Mouse (Mus musculus) hindbrain, embryonic 11.5 days (tissue): ENCODE data around the gene Pkp4. TPM values are rescaled to one million over a fixed set of nuclear protein-coding genes. Genes with fewer than 3 reads are reported as not detected.

Source experiments
- ATAC-seq: fragments of 200-750 bp; cut with Nextera tagmentation; 2 replicates; pipeline ENCODE4 v1.8.0; 2017; ENCODE audit warnings: mild to moderate bottlenecking, moderate TSS enrichment, moderate library complexity; ENCODE audit not compliant: low FRiP score
- DNase-seq: peaks from one replicate; pipeline ENCODE4 v3.0.0-alpha.2; 2015; ENCODE audit warnings: low spot score
- H3K27ac ChIP-seq: fragments of 300-500 bp; sonication (generic); 2 replicates; pipeline ENCODE4 v1.5.1; 2014; ENCODE audit warnings: mild to moderate bottlenecking, low read depth, low read length
- H3K27me3 ChIP-seq: fragments of 300-500 bp; sonication (generic); 2 replicates; pipeline ENCODE4 v1.6.1; 2014; ENCODE audit warnings: mild to moderate bottlenecking, low read length, moderate library complexity, mixed read lengths; ENCODE audit not compliant: control insufficient read depth, insufficient read depth
- H3K36me3 ChIP-seq: fragments of 300-500 bp; sonication (generic); 2 replicates; pipeline ENCODE4 v1.6.1; 2014; ENCODE audit warnings: mild to moderate bottlenecking, low read length, moderate library complexity, mixed read lengths; ENCODE audit not compliant: control insufficient read depth, insufficient read depth
- H3K4me1 ChIP-seq: fragments of 300-500 bp; sonication (generic); replicated peaks from 2 replicates; pipeline ENCODE4 v1.6.1; 2014; ENCODE audit warnings: low read length, mixed read lengths; ENCODE audit not compliant: control insufficient read depth, insufficient read depth
- H3K4me2 ChIP-seq: fragments of 300-500 bp; sonication (generic); replicated peaks from 2 replicates; pipeline ENCODE4 v1.6.1; 2014; ENCODE audit warnings: mild to moderate bottlenecking, low read depth, low read length
- H3K4me3 ChIP-seq: fragments of 300-500 bp; sonication (generic); 2 replicates; pipeline ENCODE4 v1.5.1; 2014; ENCODE audit warnings: low read depth, low read length
- H3K9ac ChIP-seq: fragments of 300-500 bp; sonication (generic); 2 replicates; pipeline ENCODE4 v1.6.1; 2014; ENCODE audit warnings: low read depth, low read length
- H3K9me3 ChIP-seq: fragments of 300-500 bp; sonication (generic); 2 replicates; pipeline ENCODE4 v1.6.1; 2016; ENCODE audit warnings: low read length; ENCODE audit not compliant: control insufficient read depth
- WGBS: fragments of 180-500 bp; shearing (Covaris S2); extraction: QIAGEN DNeasy Blood & Tissue Kit; methylation state at CpG from one replicate; pipeline ENCODE4 v1.1.7; 2014; 5-methylcytosine and 5-hydroxymethylcytosine counted together
- polyA plus RNA-seq: library from polyadenylated mRNA; unstranded; fragments of >200 nt; fragmentation: Nextera tagmentation; extraction: Ambion mirVana; gene quantifications from 2 replicates; pipeline ENCODE4 v1.2.1, GENCODE M21; 2014

Gene Pkp4
- polyA plus RNA-seq, 1 experiment from 2014 or later: 21.3 TPM

DNA sequence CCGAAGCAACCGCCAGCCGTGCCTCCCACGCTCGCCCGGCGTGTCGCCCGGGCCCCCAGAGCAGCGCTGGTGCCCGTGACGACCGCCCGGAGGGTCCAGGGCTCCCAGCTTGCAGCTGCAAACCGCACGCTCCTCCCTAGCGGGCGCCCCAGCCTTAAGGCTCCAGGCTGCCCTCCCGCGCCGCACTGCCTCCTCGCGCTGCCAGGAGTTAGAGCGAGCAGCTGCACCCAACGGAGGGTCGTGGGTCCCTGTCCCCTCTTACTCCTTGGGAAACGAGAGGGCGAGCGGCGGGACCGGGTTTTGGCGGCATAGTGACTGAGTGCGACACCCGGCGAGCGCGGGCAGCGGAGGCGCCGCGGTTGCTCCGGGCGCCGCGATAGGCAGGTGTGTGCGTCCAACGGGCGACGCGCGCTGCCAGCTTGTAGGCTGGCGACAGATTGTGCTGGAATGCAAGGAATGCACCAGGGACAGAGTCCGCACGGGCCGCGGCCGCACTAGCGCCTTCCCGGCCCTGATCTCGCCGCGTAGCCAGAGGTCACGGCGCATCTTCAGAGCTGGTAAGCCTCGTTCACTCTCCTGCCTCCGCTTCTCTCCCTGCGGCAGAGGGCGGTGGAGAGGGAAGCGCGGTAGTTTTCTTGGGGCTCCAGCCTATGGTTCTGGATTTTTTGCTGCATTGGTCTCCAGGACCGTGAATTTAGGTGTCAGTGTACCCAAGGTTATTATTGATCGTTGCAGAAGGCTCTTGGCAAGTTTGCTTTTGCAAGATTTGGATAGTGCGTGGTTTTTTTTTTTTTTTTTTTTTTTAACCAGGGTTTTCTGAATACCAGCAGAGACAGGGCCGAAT, 1.0 kb downstream of the Pkp4 start:
- Histone ChIP-seq H3K4me3 (peak overlapping the region; percentile 93), H3K4me1 (no peaks in the 10 kb centered on the region; the same call in 1 of the 2 replicates), H3K9ac (peak overlapping the region; percentile 87), H3K27me3 (no peaks in the 10 kb centered on the region), H3K27ac (peak overlapping the region; percentile 78), H3K4me2 (peak overlapping the region; percentile 89), H3K36me3 (no peaks in the 10 kb centered on the region), H3K9me3 (no peaks in the 10 kb centered on the region)
- DNase-seq: peak; percentile 82
- peak; percentile 69 for ATAC-seq
- 1% methylated on average over 73 of the region's 74 CpGs for WGBS

DNA sequence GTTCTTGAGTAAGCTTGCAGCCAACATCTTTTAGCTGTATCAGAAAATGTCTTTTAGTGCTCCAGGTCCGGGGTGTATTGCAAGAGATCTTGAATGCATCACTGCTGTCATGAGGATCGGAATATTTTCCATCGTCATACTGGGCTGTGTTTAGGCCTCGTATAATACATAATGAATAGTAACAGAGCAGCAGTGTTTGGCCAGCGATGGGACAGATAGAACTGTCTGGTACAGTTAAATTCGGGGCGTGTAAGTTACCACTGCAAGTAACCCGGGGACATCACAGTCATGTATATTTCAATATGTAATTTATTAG, 1.6 kb downstream of the Pkp4 start:
- ATAC-seq: no peak
- no peaks in the 10 kb centered on the region for H3K27me3 ChIP-seq
- H3K4me2 ChIP-seq: peak overlapping the region; percentile 89
- no peak overlapping the region for H3K27ac ChIP-seq
- no peaks in the 10 kb centered on the region for H3K9me3 ChIP-seq
- H3K9ac ChIP-seq: peak overlapping the region; percentile 87; the same call in 1 of the 2 replicates
- H3K36me3 ChIP-seq: no peaks in the 10 kb centered on the region
- H3K4me3 ChIP-seq: peak overlapping the region; percentile 93
- WGBS: 43% methylated on average over 8 of the region's 8 CpGs
- DNase-seq: peak; percentile 13
- no peaks in the 10 kb centered on the region; the same call in 1 of the 2 replicates for H3K4me1 ChIP-seq

DNA sequence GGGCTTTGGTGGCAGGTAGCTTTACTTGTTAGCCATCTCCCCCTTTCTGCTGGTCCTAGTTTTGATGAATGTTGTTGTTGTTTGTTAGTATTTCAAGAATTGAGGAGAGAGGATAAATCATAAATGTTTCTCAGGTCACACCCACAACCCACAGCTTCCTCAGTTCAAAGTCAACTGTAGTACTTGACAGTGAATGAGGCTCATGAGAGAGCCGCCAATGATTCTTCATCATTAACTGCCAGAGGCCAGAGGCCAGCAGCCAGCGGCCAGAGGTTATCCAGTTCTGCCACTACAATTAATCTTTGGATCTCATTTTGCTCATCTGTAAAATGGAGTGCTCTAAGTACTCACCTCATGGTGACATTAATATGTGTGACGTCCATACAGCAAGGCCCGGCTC, 6.3 kb downstream of the Pkp4 start:
- H3K9ac ChIP-seq: no peak overlapping the region
- ATAC-seq (no peak), DNase-seq (no peak)
- no peak overlapping the region for H3K4me3 ChIP-seq
- H3K4me2 ChIP-seq: no peak overlapping the region
- no peaks in the 10 kb centered on the region for H3K36me3 ChIP-seq
- no peaks in the 10 kb centered on the region for H3K27me3 ChIP-seq
- H3K27ac ChIP-seq: no peak overlapping the region
- WGBS: 87% methylated on average over 4 of the region's 4 CpGs
- H3K4me1 ChIP-seq: no peaks in the 10 kb centered on the region; the same call in 1 of the 2 replicates
- no peaks in the 10 kb centered on the region for H3K9me3 ChIP-seq

DNA sequence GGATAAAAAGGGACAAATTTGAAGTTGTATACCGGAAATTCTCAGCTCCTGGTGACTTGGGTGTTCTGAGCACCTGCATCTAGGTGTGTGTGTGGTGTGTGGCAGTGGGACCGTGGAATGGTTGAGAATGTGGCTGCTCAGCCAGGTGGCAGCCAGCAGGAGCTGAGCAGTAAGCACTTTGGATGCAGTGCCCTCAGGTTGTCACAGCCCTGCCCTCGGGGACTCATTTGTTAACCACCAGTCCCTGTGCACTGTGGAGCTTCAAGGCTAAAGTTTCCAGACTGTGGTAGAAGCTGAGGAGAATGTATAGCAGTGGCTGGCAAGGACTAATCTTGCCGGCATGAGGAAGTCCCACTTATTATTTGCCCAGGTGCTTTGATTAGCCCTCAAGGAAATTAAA, 7.2 kb downstream of the Pkp4 start:
- Histone ChIP-seq H3K4me1 (no peaks in the 10 kb centered on the region; the same call in 1 of the 2 replicates), H3K27me3 (no peaks in the 10 kb centered on the region), H3K4me2 (no peak overlapping the region), H3K9ac (no peak overlapping the region), H3K9me3 (no peaks in the 10 kb centered on the region), H3K4me3 (no peak overlapping the region), H3K36me3 (no peaks in the 10 kb centered on the region), H3K27ac (no peak overlapping the region)
- 88% methylated on average over 4 of the region's 4 CpGs for WGBS
- ATAC-seq (no peak), DNase-seq (no peak)

DNA sequence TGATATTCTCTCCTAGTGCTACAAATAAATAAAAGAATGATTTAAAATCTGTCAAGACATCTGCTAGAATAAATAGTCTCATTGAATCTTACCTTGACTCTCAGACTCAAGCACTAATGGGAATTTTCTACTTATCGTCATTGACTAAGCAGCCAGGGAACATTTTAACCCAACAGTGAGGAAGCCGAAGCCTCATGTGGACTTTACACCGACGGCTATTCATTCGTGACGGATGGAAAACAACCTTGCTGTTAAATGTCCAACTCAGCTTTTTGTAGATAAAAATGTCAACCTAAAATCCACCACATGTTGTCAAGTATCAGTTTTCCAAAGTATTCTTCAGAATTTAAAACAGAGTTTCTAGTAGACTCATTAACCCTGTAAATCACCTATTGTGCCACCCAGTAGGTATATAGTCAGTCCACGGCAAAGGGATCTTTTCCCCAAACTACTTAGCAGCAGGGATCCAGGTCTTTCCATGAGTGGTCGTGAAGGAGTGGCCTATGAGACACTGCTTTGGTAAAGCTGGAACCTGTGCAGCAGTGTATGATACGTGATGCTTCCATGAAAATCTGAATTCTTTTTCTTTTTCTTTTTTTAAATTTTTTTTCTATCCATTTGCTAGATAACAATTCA, 9.0 kb downstream of the Pkp4 start:
- Histone ChIP-seq H3K4me3 (no peak overlapping the region), H3K27me3 (no peaks in the 10 kb centered on the region), H3K9ac (no peak overlapping the region), H3K27ac (no peak overlapping the region), H3K9me3 (no peaks in the 10 kb centered on the region), H3K4me1 (no peaks in the 10 kb centered on the region), H3K4me2 (no peak overlapping the region), H3K36me3 (no peaks in the 10 kb centered on the region)
- ATAC-seq (no peak), DNase-seq (no peak)
- 84% methylated on average over 9 of the region's 9 CpGs for WGBS

DNA sequence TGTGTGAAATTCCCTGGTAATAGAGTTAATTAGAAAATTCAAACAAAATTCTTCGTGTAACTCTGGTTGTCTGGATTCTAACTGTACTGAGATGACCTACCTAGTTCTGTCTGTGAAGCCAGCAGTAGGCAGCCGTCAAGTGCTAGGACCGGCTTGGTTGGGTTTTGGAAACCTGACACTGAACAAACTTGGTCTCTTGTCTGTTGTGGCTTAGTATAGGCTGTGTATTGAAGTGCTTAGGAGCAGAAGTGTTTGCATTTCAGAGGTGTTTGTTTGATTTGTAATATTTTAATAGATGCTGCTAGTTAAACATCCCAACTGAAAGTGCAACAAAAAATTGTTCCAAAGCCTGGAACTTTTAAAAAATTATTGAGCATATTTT, 9.5 kb downstream of the Pkp4 start:
- no peaks in the 10 kb centered on the region for H3K9me3 ChIP-seq
- DNase-seq (no peak), ATAC-seq (no peak)
- H3K4me2 ChIP-seq: no peak overlapping the region
- H3K27ac ChIP-seq: no peak overlapping the region
- WGBS: 81% methylated on average over 3 of the region's 3 CpGs
- H3K27me3 ChIP-seq: no peaks in the 10 kb centered on the region
- H3K9ac ChIP-seq: no peak overlapping the region
- no peaks in the 10 kb centered on the region for H3K36me3 ChIP-seq
- no peaks in the 10 kb centered on the region for H3K4me1 ChIP-seq
- no peak overlapping the region for H3K4me3 ChIP-seq

DNA sequence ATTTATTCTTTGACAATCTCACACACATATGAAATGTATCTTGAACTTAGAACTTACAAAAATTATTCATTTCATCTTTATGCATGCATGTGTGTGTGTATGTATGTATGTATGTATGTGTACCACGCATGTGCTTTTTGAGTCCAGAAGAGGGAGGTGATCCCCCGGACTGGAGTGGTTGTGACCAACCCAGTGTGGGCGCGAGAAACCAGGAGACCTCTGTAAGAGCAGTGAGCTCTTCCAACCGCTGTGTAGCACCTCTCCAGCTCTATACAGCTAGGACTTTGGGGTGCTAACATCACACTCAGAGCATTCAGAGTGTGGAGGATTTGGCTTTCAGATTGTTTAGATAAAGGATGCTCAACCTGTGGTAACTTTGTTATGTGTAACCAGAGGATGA, 9.9 kb downstream of the Pkp4 start:
- H3K9me3 ChIP-seq: no peaks in the 10 kb centered on the region
- no peak overlapping the region for H3K4me3 ChIP-seq
- no peak overlapping the region for H3K9ac ChIP-seq
- H3K4me1 ChIP-seq: no peaks in the 10 kb centered on the region
- H3K27ac ChIP-seq: no peak overlapping the region
- no peaks in the 10 kb centered on the region for H3K27me3 ChIP-seq
- 93% methylated on average over 5 of the region's 5 CpGs for WGBS
- DNase-seq: no peak
- H3K4me2 ChIP-seq: no peak overlapping the region
- ATAC-seq: no peak
- H3K36me3 ChIP-seq: no peaks in the 10 kb centered on the region

DNA sequence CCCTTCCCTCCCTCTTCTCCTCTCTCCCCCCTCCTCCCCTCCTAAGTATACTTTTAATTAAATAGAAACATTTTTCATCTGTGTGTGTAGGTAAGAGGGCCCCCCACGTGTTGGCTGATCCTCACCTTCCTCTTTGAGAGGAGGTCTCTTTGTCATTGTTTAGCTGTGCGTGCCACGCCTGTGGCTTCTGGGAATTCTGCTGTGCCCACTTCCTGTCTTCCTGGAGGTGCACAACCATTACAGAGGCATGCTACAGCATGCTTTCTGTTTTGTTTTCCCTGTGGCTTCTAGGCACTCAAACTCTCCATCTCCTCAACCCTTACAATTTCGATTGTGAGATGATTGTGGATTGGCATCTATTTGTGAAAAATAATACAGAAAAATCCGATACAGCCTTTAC, 10.9 kb downstream of the Pkp4 start:
- no peaks in the 10 kb centered on the region for H3K4me1 ChIP-seq
- no peak for DNase-seq
- H3K4me2 ChIP-seq: no peak overlapping the region
- 82% methylated on average over 5 of the region's 5 CpGs for WGBS
- no peak for ATAC-seq
- no peaks in the 10 kb centered on the region for H3K36me3 ChIP-seq
- H3K9me3 ChIP-seq: no peaks in the 10 kb centered on the region
- H3K4me3 ChIP-seq: no peak overlapping the region
- no peaks in the 10 kb centered on the region for H3K27me3 ChIP-seq
- no peak overlapping the region for H3K9ac ChIP-seq
- H3K27ac ChIP-seq: no peak overlapping the region

DNA sequence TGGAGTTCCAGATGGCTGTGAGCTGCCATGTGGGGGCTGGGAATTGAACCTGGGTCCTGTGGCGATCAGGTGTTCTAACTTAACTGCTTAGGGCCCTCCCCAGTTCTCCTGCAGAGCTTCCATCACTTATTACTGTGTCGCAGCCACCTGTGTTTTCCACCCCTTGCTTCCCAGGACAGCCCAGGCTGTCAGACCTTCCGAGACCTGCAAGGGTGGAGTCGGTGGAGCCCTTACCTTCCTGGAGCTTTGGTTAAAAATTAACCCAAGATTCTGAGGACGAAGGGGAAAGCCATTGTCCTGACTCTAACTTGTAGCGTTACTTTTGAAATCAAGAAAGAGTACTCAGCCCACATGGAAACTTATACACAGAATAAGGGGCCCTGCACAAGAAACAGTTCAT, 15.3 kb downstream of the Pkp4 start:
- H3K9me3 ChIP-seq: no peaks in the 10 kb centered on the region
- WGBS: 79% methylated on average over 6 of the region's 6 CpGs
- H3K4me2 ChIP-seq: no peak overlapping the region
- no peaks in the 10 kb centered on the region for H3K27me3 ChIP-seq
- H3K4me3 ChIP-seq: no peak overlapping the region
- H3K9ac ChIP-seq: no peak overlapping the region
- no peak overlapping the region for H3K27ac ChIP-seq
- ATAC-seq (no peak), DNase-seq (no peak)
- no peaks in the 10 kb centered on the region for H3K4me1 ChIP-seq
- no peaks in the 10 kb centered on the region for H3K36me3 ChIP-seq
